In the genomic region with DNA sequence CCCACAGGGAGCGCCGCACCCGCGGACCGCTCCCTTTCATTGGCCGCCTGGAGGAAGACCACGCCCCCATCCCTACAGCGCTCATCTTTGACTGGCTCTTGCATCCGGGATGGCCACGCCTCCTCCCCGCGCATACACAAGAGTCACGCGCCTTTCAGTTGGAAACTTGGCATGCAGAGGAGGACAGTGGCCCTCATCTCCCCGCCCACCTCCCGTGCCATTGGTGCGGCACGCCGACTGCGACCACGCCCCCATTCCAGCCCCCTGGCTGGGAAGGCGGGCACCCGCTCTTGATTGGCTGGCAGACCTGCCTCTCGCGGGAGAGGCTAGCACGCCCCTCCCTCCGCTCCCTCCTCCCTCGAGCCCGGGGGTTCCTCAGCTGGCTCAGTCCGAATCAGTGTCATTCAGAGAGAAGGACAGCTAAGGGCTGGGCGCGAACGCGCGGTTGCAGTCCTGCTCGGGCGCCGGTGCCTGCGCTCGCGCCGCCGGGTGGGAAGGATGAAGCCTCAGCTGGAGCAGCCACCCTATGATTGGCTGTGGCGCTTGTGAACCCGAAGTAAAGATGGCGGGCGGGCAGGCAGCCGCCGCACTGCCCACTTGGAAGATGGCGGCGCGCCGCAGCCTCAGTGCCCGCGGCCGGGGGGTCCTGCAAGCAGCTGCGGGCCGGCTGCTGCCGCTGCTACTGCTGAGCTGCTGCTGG, we compare ENCODE assay signal across 8 mouse cellular contexts. TPM values are rescaled to one million over a fixed set of nuclear protein-coding genes. Genes with fewer than 3 reads are reported as not detected.
DNase-seq lines count a peak whose midpoint lies in the region; ATAC-seq and TF ChIP-seq lines count a peak whose summit lies in the region.

A gene (plus strand): TSS at position 350 of the 700 bp plus-strand sequence.

- H3K36me3 ChIP-seq in hindbrain, postnatal 0 days (ENCODE audit: insufficient read depth, low read length) = no peaks in the 10 kb centered on the region

- H3K9me3 ChIP-seq in hindbrain, postnatal 0 days (ENCODE audit: low read length) = no peaks in the 10 kb centered on the region

- intact Hi-C loops in gastrocnemius, adult 2 months (cut with DNase I) = no loop called here
- intact Hi-C loops in left cerebral cortex, adult 2 months (cut with DNase I) = loop anchor here (1.0 to 10.0 kb wide), 4 partner anchors 108 to 281 kb away; no protein-coding TSS in a partner anchor

- peaks cover 13% of the 10 kb centered on the region for H3K4me1 ChIP-seq in hindbrain, postnatal 0 days (ENCODE audit: insufficient read depth, low read length)

- peak; percentile 100 for DNase-seq in ZHBTc4 (ENCODE audit: low read depth, low spot score)
- DNase-seq in gastrocnemius, adult 2 months = peak; percentile 100
- DNase-seq in hindbrain, postnatal 0 days (ENCODE audit: low spot score) = peak; percentile 100
- peak; percentile 100 for DNase-seq in left cerebral cortex, adult 2 months (ENCODE audit: extremely low spot score in 1 of 2, low spot score in 2 of 2)
- peak; percentile 99 to 100 for DNase-seq in right cerebral cortex, adult 2 months (ENCODE audit: low spot score in 2 of 2)
- peak; percentile 100 for DNase-seq in urinary bladder, postnatal 14 days (ENCODE audit: low spot score)

- WGBS in hindbrain, postnatal 0 days = under 1% methylated on average over 59 of the region's 59 CpGs

- peak within 1 kb of the TSS; percentile 89 for H3K9ac ChIP-seq in hindbrain, postnatal 0 days (replicated peaks; ENCODE audit: low read length)

- peak within 1 kb of the TSS; percentile 94 for H3K27ac ChIP-seq in gastrocnemius, adult 2 months
- H3K27ac ChIP-seq in hindbrain, postnatal 0 days = peak within 1 kb of the TSS; percentile 95
- H3K27ac ChIP-seq in left cerebral cortex, adult 2 months = peak within 1 kb of the TSS; percentile 98

- peak within 1 kb of the TSS; percentile 93 for H3K4me3 ChIP-seq in gastrocnemius, adult 2 months
- H3K4me3 ChIP-seq in hindbrain, postnatal 0 days (ENCODE audit: low read length) = peak within 1 kb of the TSS; percentile 92
- peak within 1 kb of the TSS; percentile 77 for H3K4me3 ChIP-seq in left cerebral cortex, adult 2 months

- no peaks in the 10 kb centered on the region for H3K27me3 ChIP-seq in hindbrain, postnatal 0 days (ENCODE audit: insufficient read depth, low read length)

- ATAC-seq in common myeloid progenitor, adult 5-6 weeks (replicated peaks; ENCODE audit: low read depth, poor library complexity, severe bottlenecking) = peak; percentile 87
- peak; percentile 97 for ATAC-seq in hindbrain, postnatal 0 days
- peak; percentile 92 for ATAC-seq in megakaryocyte, adult 5-6 weeks (ENCODE audit: poor library complexity, severe bottlenecking)

- H3K4me2 ChIP-seq in hindbrain, postnatal 0 days (ENCODE audit: low read depth, low read length) = peak within 1 kb of the TSS; percentile 89

- TF ChIP-seq CTCF in gastrocnemius, adult 2 months (IDR thresholded peaks at IDR 0.05) = no peak
- TF ChIP-seq CTCF in hindbrain, postnatal 0 days (IDR thresholded peaks at IDR 0.05; ENCODE audit: low read depth) = no peak
- TF ChIP-seq CTCF in left cerebral cortex, adult 2 months (IDR thresholded peaks at IDR 0.05) = no peak

RNA-seq across cellular contexts. Expression of the gene that starts here (rescaled TPM):
- total RNA-seq in common myeloid progenitor, adult 5-6 weeks (2017) = 9.0 and 10.7 TPM in 2 replicates
- total RNA-seq in gastrocnemius, adult 2 months (2021) = 1 to 10 TPM; 2.7 to 3.6 TPM
- total RNA-seq in hindbrain, postnatal 0 days (2014; rRNA removed) = 45.7 and 47.2 TPM in 2 replicates
- polyA plus RNA-seq in hindbrain, postnatal 0 days (2015; fragmentation: Nextera tagmentation; extraction: Ambion mirVana) = 9.5 and 9.6 TPM in 2 replicates
- 10 to 100 TPM; 35.7 to 37.3 TPM for total RNA-seq in left cerebral cortex, adult 2 months (2021)
- 3.9 and 6.9 TPM in 2 replicates for total RNA-seq in megakaryocyte, adult 5-6 weeks (2015)
- 2.4 and 4.3 TPM in 2 replicates for total RNA-seq in megakaryocyte, adult 5-6 weeks (2017)

Comparison
In these comparisons a context has a peak if more than half of its experiments do, and no peak if none do; other contexts are left out.
1. Peak in every context shown above with its lines: DNase-seq, ATAC-seq, H3K4me3 ChIP-seq and H3K27ac ChIP-seq.